Mouse (Mus musculus): ENCODE data around the gene Duox1.
"Not testable (repeated sequence)": the region's sequence is repeated elsewhere in the genome, so short reads cannot be mapped to it uniquely, and the experiment has no call there.

Duox1 gene

GRCm38 (mm10) chr2:122311561-122311960, 3.9 kb upstream of the Duox1 start:
- DNase-seq (ENCODE audit: low spot score in 2 of 2) = no peak

GRCm38 (mm10) chr2:122312722-122313417, 2.6 kb upstream of the Duox1 start:
- peak; percentile 49 to 51 for DNase-seq (ENCODE audit: low spot score in 2 of 2)

GRCm38 (mm10) chr2:122313536-122313935, 1.9 kb upstream of the Duox1 start, which contains the start of gene Duoxa1:
Gene Duoxa1 (minus strand): TSS chr2:122313730.
- DNase-seq (ENCODE audit: low spot score in 2 of 2) = no peak

GRCm38 (mm10) chr2:122317384-122317783, 1.9 kb downstream of the Duox1 start:
- DNase-seq (ENCODE audit: low spot score in 2 of 2) = no peak

- no peak for DNase-seq (ENCODE audit: low spot score in 2 of 2)
Measured at GRCm38 (mm10) chr2:122323960-122324359, 8.5 kb downstream of the Duox1 start.

- no peak for DNase-seq (ENCODE audit: low spot score in 2 of 2)
Measured at GRCm38 (mm10) chr2:122324586-122324985, 9.1 kb downstream of the Duox1 start.

GRCm38 (mm10) chr2:122325361-122325760, 9.9 kb downstream of the Duox1 start:
- DNase-seq (ENCODE audit: low spot score in 2 of 2) = no peak

GRCm38 (mm10) chr2:122327986-122328385, 12.5 kb downstream of the Duox1 start:
- no peak for DNase-seq (ENCODE audit: low spot score in 2 of 2)

- not testable (repeated sequence) for DNase-seq (ENCODE audit: low spot score in 2 of 2)
Measured at GRCm38 (mm10) chr2:122330317-122330716, 14.8 kb downstream of the Duox1 start.

GRCm38 (mm10) chr2:122332222-122332621, 16.8 kb downstream of the Duox1 start:
- DNase-seq (ENCODE audit: low spot score in 2 of 2) = no peak

GRCm38 (mm10) chr2:122334170-122334569, 18.7 kb downstream of the Duox1 start:
- no peak for DNase-seq (ENCODE audit: low spot score in 2 of 2)

GRCm38 (mm10) chr2:122337291-122337690, 21.8 kb downstream of the Duox1 start:
- DNase-seq (ENCODE audit: low spot score in 2 of 2) = no peak

GRCm38 (mm10) chr2:122345106-122345893, 29.8 kb downstream of the Duox1 start:
- DNase-seq (ENCODE audit: low spot score in 2 of 2) = no peak

- not testable (repeated sequence) for DNase-seq (ENCODE audit: low spot score in 2 of 2)
Measured at GRCm38 (mm10) chr2:122346164-122346563, 30.7 kb downstream of the Duox1 start.

GRCm38 (mm10) chr2:122347257-122347656, 31.8 kb downstream of the Duox1 start:
- no peak for DNase-seq (ENCODE audit: low spot score in 2 of 2)

- peak; percentile 90 to 91 for DNase-seq (ENCODE audit: low spot score in 2 of 2)
Measured at GRCm38 (mm10) chr2:122348531-122349131, 33.2 kb downstream of the Duox1 start.

- no peak for DNase-seq (ENCODE audit: low spot score in 2 of 2)
Measured at GRCm38 (mm10) chr2:122349136-122349785, 33.8 kb downstream of the Duox1 start.

- DNase-seq (ENCODE audit: low spot score in 2 of 2) = peak; percentile 76 to 82
Measured at GRCm38 (mm10) chr2:122351156-122351930, 35.9 kb downstream of the Duox1 start.

GRCm38 (mm10) chr2:122351931-122352329, 36.5 kb downstream of the Duox1 start:
- DNase-seq (ENCODE audit: low spot score in 2 of 2) = peak; percentile 58 to 66

- DNase-seq (ENCODE audit: low spot score in 2 of 2) = no peak
Measured at GRCm38 (mm10) chr2:122352992-122353391, 37.5 kb downstream of the Duox1 start.

- no peak for DNase-seq (ENCODE audit: low spot score in 2 of 2)
Measured at GRCm38 (mm10) chr2:122353765-122354164, 38.3 kb downstream of the Duox1 start.

Measured in frontal cortex, postnatal 36 days (tissue).